Mouse (Mus musculus) 3T3-L1 (cell line): ENCODE data around the gene Gbp7.
"Not testable (repeated sequence)": the region's sequence is repeated elsewhere in the genome, so short reads cannot be mapped to it uniquely, and the experiment has no call there.

Experiments
- DNase-seq: peaks from one replicate; pipeline ENCODE4 v3.0.0-alpha.2; 2015; ENCODE audit warnings: low read depth, low spot score

Gene Gbp7

GRCm38 (mm10) chr3:142561045-142561646 lies 31.0 kb downstream of the Gbp7 start:
- DNase-seq, result no peak

- no peak for DNase-seq
These were observed 31.5 kb downstream of the Gbp7 start for GRCm38 (mm10) chr3:142561666-142562065.

GRCm38 (mm10) chr3:142567490-142567889 lies 37.3 kb downstream of the Gbp7 start:
- not testable (repeated sequence) for DNase-seq

DNA sequence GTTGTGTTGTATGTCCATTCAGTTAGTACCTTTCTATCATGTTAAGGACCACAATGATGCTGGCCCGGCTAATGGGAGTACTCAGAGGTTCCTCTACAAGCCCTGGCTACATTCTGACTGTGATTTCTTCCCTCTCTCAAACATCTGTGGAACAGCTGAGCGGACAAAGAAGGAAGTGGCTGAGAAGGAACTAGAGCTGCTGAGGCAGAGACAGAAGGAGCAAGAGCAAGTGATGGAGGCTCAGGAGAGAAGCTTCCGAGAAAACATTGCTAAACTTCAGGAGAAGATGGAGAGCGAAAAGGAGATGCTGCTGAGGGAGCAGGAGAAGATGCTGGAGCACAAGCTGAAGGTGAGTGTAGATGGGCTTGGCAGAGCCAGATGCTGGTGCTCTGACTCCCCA lies 40.6 kb downstream of the Gbp7 start:
- DNase-seq, result no peak

DNA sequence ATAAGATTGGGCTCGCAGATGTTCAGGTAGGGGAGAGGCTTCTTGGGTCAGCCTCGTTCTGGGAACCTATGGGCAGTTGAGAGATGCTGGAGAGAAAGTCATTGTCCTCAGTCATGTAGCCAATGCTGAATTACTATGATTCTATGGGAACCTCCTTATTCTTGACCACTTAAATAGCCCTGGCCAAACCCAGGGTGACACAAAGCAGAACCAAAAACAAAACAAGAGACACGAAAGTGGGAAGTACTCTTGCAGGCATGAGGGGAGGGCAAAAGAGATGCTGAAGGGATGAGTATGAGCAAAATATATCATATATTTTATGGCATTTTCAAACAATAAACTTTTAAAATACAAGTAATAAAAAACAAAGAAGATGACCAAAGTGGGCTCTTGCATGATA lies 47.0 kb downstream of the Gbp7 start:
- no peak for DNase-seq

DNA sequence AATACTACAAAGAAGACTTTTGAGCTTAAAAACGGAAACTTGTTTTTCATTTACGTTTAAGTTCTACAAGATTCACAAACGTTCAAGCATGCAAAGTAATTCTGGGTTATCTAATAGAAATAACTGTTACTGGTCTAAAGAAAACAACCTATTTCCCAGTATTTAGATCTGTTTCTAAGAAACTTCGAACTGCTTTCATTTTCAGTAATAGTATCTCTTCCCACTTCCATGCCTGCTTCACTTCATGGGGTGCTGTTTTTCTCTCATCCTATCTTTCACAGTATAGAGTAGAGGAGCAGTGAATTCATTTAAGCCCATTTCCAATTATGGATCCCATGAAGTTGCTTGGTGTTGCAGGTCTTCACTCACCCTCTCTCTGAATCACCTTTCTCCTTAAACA lies 48.2 kb downstream of the Gbp7 start:
- no peak for DNase-seq

- no peak for DNase-seq
These were observed 52.9 kb downstream of the Gbp7 start for GRCm38 (mm10) chr3:142583067-142583466.

DNA sequence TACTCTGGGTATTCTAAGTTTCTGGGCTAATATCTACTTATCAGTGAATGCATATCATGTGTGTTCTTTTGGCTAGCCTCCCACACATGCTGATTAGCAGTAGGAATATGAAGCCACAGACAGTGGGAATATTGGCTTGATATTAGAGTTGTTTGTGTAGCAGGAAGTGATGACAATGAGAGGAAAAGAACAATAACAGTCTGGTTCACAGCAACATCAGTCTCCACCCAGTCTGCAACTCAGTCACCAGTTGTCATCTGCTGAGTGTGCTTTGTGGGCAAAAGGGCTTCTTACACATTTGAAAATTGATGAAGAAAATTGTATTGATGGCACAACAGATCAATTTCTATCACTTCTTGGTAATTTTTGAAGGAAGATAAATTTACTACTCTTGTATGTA lies 57.2 kb downstream of the Gbp7 start:
- DNase-seq, result no peak

DNA sequence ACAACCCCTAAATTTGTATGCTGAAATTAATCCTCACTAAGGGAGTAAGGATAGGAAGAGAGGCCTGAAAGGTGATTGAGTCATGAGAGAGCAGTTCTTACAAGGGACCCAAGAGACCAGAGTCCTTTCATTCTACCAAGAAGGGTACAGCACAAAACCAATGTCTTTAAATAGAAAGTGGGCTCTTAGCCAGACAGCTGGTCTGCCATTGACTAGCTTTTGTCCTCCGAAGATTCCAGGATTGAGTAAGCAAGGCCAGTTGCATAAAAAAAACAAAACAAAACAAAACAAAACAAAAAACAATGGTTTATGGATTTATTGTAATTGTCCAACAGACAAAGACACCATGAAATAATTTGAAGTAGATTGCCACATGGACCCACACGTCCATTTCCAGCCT lies 58.7 kb downstream of the Gbp7 start:
- no peak for DNase-seq

- no peak for DNase-seq
These were observed 60.4 kb downstream of the Gbp7 start for GRCm38 (mm10) chr3:142590431-142591067.

DNA sequence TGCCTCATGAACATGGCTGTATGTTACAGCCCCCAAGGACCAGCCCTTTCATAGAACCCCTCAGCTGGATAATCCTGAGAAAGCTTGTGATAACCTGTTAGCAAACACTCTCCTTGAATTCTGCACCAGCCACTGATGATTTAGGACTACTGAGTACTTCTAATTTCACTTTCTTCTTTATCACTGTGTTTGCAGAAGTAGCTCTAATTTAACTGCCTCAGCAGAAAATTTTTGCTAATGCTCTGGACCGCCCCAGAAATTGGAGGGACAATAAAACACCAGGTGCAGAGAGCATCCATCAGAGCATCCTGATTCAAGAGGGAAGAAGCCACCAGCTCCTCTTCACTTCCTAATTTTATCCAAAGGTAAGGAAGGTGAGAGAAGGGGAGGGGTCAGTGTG lies 64.4 kb downstream of the Gbp7 start, which contains the start of gene Gbp2b:
TSS of gene Gbp2b (plus strand) at position 301 of the 400 bp plus-strand sequence.
- no peak for DNase-seq

DNA sequence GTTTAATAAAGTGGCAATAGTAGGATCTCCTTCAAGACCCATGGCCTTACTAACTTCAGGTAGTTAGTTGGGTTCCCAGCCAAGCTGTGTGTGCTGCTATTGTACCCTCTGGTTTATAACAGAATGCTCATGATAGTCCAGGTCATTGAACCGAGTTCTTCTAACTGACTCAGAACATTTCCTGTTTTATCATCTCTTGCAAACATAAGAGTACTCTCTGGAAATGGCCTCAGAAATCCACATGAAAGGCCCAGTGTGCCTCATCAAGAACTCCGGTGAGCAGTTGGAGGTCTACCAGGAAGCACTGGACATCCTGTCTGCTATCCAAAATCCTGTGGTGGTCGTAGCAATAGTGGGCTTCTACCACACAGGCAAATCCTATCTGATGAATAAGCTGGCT lies 67.8 kb downstream of the Gbp7 start:
- no peak for DNase-seq
